Mouse (Mus musculus): ENCODE measurements around the gene Lims1.

Lims1 gene

DNA sequence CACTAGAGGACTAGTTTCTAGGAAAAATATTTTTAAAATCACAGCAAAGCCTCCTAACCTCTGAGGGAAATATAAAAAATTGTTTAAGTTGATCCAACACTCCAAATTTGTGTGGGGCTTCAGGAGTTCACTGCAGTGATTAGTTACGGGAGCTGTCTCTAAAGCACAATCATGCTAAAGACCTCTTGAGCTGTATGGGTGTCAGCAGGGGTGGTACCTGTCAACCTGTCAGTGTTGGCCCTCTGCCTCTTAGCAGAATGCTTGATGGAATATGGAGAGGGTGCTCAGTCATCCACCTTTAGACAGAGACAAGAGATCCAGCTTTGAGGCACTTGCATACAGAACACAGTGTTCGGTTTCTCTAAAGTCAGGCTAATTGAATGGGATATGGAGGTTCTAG, 60.5 kb downstream of the Lims1 start:
- peak in 1 of 2 experiments; percentile 52 for DNase-seq (ENCODE audit: low spot score in 2 of 2)

DNA sequence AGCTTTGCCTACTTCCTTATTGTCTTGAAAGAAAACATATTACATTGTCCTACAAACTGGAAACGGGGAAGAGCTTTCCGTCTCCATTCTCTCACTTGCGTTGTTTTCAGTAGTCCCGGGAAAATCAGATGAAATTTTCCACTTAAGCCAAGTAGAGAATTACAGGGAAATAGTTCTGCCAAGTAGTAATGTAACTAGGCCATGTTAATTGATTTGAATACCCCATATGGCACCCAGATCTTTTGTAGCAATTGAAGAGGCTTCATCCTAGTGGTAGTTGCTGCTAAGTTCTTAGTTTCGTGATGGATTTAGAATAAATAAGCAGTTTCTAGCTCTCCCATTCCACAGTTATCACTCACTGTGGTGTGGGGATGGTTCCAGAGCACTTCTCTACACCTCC, 62.4 kb downstream of the Lims1 start:
- DNase-seq (ENCODE audit: low spot score in 2 of 2), result no peak

DNA sequence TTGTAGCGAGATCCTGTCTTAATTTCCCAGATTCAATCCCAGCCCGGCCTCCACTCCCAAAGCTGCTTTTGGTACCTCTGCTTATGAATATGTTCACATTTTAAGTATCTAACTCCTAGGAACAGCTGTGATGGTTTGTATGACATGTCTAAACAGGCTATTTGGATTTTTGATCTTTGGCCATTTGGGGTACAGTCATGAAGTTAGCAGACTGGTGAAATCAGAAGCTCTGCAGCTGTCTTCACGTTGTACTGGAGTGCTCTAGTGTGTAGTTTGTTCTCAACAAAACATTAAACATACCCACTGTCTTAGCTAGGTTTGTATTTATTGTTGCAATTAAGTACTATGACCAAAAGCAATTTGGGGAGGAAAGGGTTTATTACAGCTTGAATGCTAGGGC, 63.7 kb downstream of the Lims1 start:
- no peak for DNase-seq (ENCODE audit: low spot score in 2 of 2)

GRCm38 (mm10) chr10:58388648-58389047, 65.4 kb downstream of the Lims1 start:
- no peak for DNase-seq (ENCODE audit: low spot score in 2 of 2)

GRCm38 (mm10) chr10:58389151-58389550, 65.9 kb downstream of the Lims1 start:
- no peak for DNase-seq (ENCODE audit: low spot score in 2 of 2)

GRCm38 (mm10) chr10:58392435-58392834, 69.2 kb downstream of the Lims1 start:
- DNase-seq (ENCODE audit: low spot score in 2 of 2), result peak in 1 of 2 experiments; percentile 52

DNA sequence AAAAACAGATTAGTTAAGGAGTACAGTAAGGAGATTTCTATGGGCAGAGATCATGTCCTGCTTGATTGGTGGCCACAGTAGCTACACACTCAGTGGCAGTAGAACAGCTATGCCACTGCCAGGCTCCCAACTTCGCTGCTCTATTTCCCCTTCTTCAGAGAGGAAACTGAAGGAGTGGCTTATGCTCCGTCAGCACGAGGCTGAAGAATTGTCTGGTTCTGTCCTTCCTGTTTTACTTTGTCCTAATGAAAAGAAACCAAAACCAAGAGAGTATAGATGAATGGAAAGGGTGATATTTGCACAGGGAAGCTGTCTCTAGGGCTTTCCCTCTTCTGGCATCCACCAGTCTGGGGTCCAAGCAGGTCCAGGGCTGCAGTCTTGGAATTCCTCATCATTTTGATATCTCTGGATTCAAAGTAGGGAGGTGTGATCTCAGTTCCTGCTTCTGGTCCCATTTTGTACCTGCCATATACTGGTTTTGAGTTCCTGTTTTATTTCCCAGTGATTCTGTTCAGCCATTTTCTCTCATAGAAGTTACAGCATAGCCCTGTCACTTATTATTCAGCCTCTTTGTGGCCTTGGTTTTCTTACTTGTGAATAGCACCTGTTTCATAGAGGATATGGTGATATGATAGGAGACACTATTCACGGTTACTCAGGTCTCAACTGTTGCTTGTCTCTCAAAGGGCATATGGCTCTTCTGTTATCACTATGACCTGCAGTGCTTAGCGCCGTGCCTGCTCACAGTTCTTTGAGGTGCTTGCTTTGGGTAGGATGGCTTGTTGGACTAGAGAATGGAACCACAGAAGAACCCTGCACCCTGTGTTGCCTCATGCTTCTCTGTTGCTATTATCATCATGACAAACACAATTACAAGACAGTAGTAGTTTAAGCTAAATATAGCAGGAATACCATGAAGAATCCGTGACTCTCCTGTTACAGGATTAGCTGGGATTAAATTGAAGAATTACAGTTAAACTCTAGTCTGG, 70.1 kb downstream of the Lims1 start:
- no peak for DNase-seq (ENCODE audit: low spot score in 2 of 2)

DNA sequence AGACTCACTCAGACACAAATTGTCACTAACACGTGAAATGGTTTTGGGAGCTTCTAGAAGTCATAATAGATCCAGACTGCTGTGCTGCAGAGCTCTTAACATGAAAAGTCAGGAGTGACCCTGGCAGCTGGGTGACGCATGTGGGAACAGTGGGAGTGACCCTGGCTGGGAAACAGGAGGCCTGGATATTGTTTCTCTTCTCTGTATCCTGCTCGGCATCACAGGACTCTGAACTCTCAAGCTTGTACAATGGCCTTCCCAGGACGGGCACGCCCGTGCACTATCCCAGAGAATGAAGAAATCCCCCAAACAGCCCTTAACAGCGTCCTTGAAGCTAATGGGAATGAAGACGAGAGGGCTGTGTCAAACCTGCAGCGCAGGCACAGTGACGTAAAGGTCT, 70.9 kb downstream of the Lims1 start:
- DNase-seq (ENCODE audit: low spot score in 2 of 2), result no peak

DNA sequence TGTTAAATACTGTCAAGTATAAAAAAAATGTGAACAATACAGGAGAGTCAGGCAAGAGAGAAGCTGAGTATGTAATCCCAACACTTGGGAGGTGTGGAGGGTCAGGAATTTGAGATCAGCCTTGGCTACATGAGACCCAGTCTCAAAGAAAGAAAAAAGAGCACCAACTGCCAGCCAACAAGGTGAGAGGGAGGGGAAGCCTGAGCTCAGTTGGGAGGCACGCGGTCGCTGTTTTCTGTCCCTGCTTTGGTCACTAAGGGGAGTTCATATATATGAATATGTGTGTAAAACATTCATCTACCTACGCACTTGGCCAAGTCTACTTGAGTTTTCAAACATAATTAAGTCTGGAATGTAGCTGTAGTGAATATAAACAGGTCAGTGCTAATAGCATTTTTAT, 72.0 kb downstream of the Lims1 start:
- DNase-seq (ENCODE audit: low spot score in 2 of 2), result no peak

DNA sequence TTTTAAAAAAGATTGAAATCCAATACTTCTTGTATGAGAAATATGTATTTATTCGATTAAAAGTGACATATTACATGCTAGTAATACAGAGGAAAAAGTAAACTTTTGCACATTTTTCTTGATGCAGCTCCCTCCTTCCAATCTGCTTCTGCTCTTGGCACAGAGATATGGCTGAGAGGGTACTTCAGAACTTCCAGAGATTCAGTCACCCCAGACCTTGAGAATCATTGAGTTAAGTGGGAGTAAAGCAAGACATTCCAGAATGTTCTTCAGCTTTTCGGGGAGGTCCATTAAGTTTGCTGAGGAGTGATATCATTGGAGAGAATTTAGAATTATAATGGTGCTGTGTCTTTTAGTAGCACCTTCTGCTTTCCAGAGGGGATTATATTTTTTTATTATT, 72.5 kb downstream of the Lims1 start:
- no peak for DNase-seq (ENCODE audit: low spot score in 2 of 2)

- no peak for DNase-seq (ENCODE audit: low spot score in 2 of 2)
Measured at GRCm38 (mm10) chr10:58396600-58396999, 73.3 kb downstream of the Lims1 start.

DNA sequence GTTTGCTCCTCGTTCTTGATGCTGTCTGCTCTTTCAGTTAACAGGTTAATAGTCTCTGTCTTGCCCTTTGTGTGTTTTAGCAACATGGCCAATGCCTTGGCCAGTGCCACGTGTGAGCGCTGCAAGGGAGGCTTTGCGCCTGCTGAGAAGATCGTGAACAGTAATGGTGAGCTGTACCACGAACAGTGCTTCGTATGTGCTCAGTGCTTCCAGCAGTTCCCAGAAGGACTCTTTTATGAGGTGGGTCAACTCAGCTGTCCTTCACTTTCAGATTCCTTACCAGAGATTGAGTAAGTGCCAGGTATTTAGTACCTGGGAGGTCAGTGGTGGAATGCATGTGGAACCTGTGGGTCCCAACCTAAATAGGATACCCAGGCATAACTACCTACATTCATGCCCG, 75.7 kb downstream of the Lims1 start:
- no peak for DNase-seq (ENCODE audit: low spot score in 2 of 2)

- peak; percentile 59 to 60 for DNase-seq (ENCODE audit: low spot score in 2 of 2)
Measured at GRCm38 (mm10) chr10:58401838-58402237, 78.6 kb downstream of the Lims1 start.

GRCm38 (mm10) chr10:58404639-58405038, 81.4 kb downstream of the Lims1 start:
- no peak for DNase-seq (ENCODE audit: low spot score in 2 of 2)

DNA sequence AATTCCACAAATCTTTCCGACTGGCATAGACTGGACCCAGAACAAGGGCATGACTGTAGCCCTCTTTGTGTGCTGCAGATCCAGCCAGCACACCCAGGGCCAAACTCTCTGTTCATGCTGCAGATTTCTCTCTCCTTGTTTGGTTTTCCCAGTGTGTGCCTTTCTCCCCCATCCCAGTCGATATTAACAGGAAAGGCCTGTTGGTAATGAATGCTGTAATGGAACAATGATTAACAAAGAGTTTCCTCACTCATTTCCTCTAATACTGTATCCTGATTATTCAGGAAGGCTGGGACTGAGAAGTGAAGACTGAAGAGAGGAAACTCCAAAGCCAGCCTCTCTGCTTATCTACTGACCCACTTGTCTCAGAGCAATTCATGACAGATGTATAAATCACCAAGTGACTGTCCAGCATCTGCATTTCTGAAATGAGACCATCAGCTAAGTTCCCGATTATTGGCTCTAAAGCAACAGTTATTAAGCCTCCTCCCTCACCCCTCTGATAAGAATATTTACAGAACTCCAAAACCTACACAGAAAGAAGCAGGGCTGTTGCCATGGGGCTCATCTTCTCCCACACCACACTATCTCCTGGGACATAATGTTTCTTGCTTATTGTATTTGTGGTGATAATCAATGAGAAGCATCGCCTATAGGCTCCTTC, 82.2 kb downstream of the Lims1 start:
- DNase-seq (ENCODE audit: low spot score in 2 of 2), result no peak

DNA sequence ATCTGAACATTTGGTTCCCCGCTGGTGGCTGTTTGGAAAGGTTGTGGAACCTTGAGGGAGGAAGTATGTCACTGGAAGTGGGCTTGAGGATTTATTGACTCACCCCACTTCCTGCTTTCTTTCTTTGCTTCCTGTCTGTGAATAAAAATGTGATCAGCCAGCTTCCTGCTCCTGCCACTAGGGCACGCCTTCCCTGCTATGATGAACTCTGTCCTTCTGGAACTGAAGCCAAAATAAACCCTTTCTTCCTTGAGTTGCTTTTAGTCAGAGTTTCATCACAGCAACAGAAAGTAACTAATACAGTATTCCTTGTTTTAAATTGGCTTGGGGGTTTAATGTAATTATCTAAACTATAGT, 82.7 kb downstream of the Lims1 start:
- no peak for DNase-seq (ENCODE audit: low spot score in 2 of 2)

DNA sequence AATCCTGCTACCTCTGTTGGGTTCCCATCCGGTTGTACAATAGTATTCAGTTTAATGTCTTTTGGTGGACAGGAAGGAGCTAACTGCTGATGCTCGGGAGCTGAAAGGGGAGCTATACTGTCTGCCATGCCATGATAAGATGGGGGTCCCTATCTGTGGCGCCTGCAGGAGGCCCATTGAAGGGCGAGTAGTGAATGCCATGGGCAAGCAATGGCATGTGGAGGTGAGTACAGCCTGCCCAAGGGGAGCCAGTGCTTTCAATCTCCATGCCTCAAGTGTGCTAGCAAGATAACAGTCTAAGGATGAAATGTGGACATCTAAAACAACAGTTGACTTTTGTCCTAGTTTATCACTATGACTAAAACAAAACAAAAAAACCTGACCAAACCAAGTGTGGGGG, 89.1 kb downstream of the Lims1 start:
- DNase-seq (ENCODE audit: low spot score in 2 of 2), result no peak

DNA sequence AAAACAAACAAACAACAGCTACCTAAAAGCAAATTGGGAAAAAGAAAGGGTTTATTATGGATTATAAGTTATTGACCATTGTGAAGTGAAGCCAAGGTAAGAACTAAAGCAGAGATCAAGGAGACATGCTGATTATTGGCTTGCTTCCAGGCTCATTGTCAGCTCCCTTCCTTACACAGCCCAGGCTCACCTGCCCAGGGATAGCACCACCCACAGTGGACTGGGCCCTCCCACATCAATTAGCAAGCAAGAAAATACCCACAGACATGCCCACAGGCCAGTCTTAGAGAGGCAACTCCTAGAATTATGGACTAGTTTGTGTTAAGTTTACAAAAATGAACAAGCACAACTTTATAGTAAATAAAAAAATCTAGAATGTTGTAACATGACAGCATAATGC, 89.6 kb downstream of the Lims1 start:
- no peak for DNase-seq (ENCODE audit: low spot score in 2 of 2)

GRCm38 (mm10) chr10:58416702-58417101, 93.4 kb downstream of the Lims1 start:
- no peak for DNase-seq (ENCODE audit: low spot score in 2 of 2)

- no peak for DNase-seq (ENCODE audit: low spot score in 2 of 2)
Measured at GRCm38 (mm10) chr10:58418290-58418971, 95.2 kb downstream of the Lims1 start.

DNA sequence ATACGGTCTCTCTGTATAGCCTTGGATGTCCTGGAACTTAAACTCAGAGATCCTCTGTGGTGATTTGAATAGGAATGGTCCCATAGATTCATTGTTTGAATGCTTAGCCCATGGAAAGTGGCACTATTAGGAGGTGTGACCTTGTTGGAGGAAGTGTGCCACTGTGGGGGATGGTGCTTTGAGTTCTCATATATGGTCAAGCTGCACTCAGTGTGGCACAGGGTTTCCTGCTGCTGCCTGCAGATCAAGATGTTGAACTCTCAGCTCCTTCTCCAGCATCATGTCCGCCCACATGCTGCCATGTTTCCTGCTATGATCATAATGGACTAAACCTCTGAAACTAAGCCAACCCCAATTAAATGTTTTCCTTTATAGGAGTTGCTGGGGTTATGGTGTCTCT, 104.7 kb downstream of the Lims1 start:
- DNase-seq (ENCODE audit: low spot score in 2 of 2), result no peak

DNA sequence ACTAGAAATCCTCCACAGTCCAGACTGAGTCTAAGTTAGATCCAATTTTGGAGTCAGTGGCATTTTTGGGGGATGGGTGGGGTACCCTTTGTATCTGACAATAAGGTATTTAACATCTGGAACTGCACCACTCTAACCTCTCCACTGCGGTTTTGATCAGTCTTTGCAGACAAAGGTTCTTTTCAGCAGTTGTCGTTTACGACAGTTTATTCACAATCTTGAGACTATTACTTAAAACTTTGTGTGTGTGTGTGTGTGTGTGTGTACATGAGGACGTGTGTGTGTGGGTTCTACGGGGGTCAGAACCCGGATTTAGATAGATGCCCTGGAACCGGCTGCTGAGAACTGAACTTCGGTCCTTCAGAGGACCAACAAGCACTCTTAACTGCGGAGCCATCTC, 122.6 kb downstream of the Lims1 start:
- DNase-seq (ENCODE audit: low spot score in 2 of 2), result peak in 1 of 2 experiments; percentile 11
